Mouse (Mus musculus) heart, adult 2 months (tissue): Measurements from ENCODE around the gene Tln1.

Source experiments
- CTCF ChIP-seq: fragments of 200-600 bp; IDR thresholded peaks from 2 replicates; pipeline ENCODE4 v1.8.1; 2022; ENCODE audit warnings: antibody characterized with exemption, mild to moderate bottlenecking, moderate library complexity
- POLR2A ChIP-seq: fragments of 200-500 bp; IDR thresholded peaks from 2 replicates; pipeline ENCODE4 v1.6.1; 2011; ENCODE audit warnings: mild to moderate bottlenecking, low read depth, low read length, control low read depth; ENCODE audit not compliant: insufficient read depth

GRCm38 (mm10) chr4:43512653-43513052 is 49.8 kb downstream of the Tln1 start:
- TF ChIP-seq POLR2A (no peak), CTCF (no peak)
